Mouse (Mus musculus): ENCODE data around the gene Shoc2.

- TF ChIP-seq POLR2A (IDR thresholded peaks at IDR 0.05; ENCODE audit: low read depth, low read length) (no peak), CTCF (conservative IDR thresholded peaks at IDR 0.05; ENCODE audit: insufficient read depth, insufficient read length, low read depth, low read length) (no peak)
These were observed 39.1 kb upstream of the Shoc2 start for GRCm38 (mm10) chr19:53904833-53905480.

Measured in kidney, adult 2 months (tissue).